Mouse (Mus musculus): ENCODE measurements around the gene Cntnap5a. TPM values are rescaled to one million over a fixed set of nuclear protein-coding genes. Genes with fewer than 3 reads are reported as not detected.
"Not testable (repeated sequence)": the region's sequence is repeated elsewhere in the genome, so short reads cannot be mapped to it uniquely, and the experiment has no call there.

Gene Cntnap5a
- polyA plus RNA-seq, 1 experiment from 2014 or later: 1.6 TPM

GRCm38 (mm10) chr1:116107724-116108058 is 423.1 kb downstream of the Cntnap5a start:
- Histone ChIP-seq H3K4me1 (replicated peaks) (peaks cover 11% of the 10 kb centered on the region), H3K9ac (no peak overlapping the region), H3K9me3 (no peaks in the 10 kb centered on the region), H3K36me3 (no peaks in the 10 kb centered on the region), H3K4me3 (no peak overlapping the region), H3K4me2 (no peak overlapping the region), H3K27ac (replicated peaks) (no peak overlapping the region), H3K27me3 (no peaks in the 10 kb centered on the region)
- peak; percentile 43; the same call in 1 of the 2 replicates for ATAC-seq (ENCODE audit: low read depth)

DNA sequence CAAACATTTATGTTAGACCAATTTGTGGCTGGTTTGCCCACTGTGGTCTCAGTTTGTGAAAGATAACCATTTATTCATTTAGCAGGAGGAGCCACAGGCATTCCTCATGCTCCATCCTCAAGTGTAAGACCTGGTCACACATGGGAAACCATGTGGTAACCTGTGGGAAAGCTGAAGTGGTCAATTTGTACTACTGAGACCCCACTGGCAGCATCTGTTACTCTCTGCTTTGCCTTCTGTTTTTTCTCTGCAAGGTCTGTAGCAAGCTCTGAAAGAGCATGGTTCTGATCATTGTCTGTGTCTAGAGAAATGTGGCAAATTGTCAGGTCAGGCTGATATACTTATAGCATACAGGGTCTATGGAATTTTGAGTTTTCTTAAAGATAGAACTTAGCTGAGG is 423.8 kb downstream of the Cntnap5a start:
- no peak overlapping the region for H3K27ac ChIP-seq (replicated peaks)
- no peak for ATAC-seq (ENCODE audit: low read depth)
- H3K4me3 ChIP-seq: no peak overlapping the region
- no peaks in the 10 kb centered on the region for H3K36me3 ChIP-seq
- H3K4me2 ChIP-seq: no peak overlapping the region
- peaks cover 11% of the 10 kb centered on the region for H3K4me1 ChIP-seq (replicated peaks)
- no peak overlapping the region for H3K9ac ChIP-seq
- H3K9me3 ChIP-seq: no peaks in the 10 kb centered on the region
- H3K27me3 ChIP-seq: no peaks in the 10 kb centered on the region

DNA sequence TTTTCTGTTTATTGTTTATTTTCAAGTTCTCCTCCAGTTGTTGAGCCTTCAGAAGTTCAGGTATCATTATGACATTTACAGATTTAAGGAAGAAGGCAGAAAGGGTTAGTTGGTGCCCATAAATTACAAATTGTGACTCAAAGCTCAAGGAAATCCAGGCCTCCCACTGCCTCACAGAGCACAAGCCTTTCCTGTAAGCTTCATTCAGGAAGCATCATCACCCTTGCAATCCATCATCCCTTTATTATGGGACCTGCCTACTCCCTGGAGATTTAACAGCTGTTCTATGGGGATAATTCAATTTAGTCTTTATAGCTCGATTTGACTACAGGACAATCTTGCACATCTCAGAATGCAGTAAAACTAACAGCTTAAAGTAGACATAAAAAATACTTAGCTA is 441.2 kb downstream of the Cntnap5a start:
- H3K4me2 ChIP-seq: no peak overlapping the region
- no peaks in the 10 kb centered on the region for H3K9me3 ChIP-seq
- no peak overlapping the region for H3K9ac ChIP-seq
- 0 out of 2 replicates have a peak, but pooled peaks cover 3% of the 10 kb centered on the region for H3K4me1 ChIP-seq (replicated peaks)
- H3K27ac ChIP-seq (replicated peaks): no peak overlapping the region
- ATAC-seq (ENCODE audit: low read depth): no peak
- no peaks in the 10 kb centered on the region for H3K36me3 ChIP-seq
- 0% methylated on average over 1 of the region's 1 CpGs for WGBS
- no peaks in the 10 kb centered on the region for H3K27me3 ChIP-seq
- H3K4me3 ChIP-seq: no peak overlapping the region

GRCm38 (mm10) chr1:116127085-116127484 is 442.5 kb downstream of the Cntnap5a start:
- H3K9me3 ChIP-seq: no peaks in the 10 kb centered on the region
- WGBS: 75% methylated on average over 2 of the region's 2 CpGs
- H3K4me2 ChIP-seq: no peak overlapping the region
- no peak for ATAC-seq (ENCODE audit: low read depth)
- no peaks in the 10 kb centered on the region for H3K36me3 ChIP-seq
- no peak overlapping the region for H3K27ac ChIP-seq (replicated peaks)
- H3K9ac ChIP-seq: no peak overlapping the region
- H3K4me3 ChIP-seq: no peak overlapping the region
- H3K27me3 ChIP-seq: no peaks in the 10 kb centered on the region
- H3K4me1 ChIP-seq (replicated peaks): 0 out of 2 replicates have a peak, but pooled peaks cover 3% of the 10 kb centered on the region

- ATAC-seq (ENCODE audit: low read depth): no peak
- no peaks in the 10 kb centered on the region for H3K27me3 ChIP-seq
- 0 out of 2 replicates have a peak, but pooled peaks cover 3% of the 10 kb centered on the region for H3K4me1 ChIP-seq (replicated peaks)
- H3K9me3 ChIP-seq: no peaks in the 10 kb centered on the region
- no peaks in the 10 kb centered on the region for H3K36me3 ChIP-seq
- no peak overlapping the region for H3K27ac ChIP-seq (replicated peaks)
- 40% methylated on average over 1 of the region's 1 CpGs for WGBS
- H3K4me2 ChIP-seq: no peak overlapping the region
- no peak overlapping the region for H3K4me3 ChIP-seq
- H3K9ac ChIP-seq: no peak overlapping the region
These were observed 444.1 kb downstream of the Cntnap5a start for GRCm38 (mm10) chr1:116128450-116129246.

DNA sequence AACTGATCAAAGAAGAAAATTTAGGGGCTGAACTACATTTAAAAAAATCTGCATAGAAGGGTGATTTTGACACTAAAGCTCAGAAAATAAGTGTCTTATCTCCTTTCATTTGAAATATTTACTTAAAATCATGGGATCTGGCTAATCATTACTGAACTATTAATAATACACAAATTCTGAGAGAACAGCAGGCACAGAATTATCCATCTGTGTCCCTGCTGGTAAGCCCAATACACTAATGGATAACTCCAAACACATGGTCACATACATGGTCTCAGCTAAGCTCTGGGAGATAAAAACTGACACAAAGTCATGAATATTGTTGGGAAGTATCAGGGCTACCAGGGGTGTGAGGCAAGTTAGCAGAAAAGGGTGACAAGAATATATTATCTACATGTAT is 447.9 kb downstream of the Cntnap5a start:
- Histone ChIP-seq H3K4me3 (no peak overlapping the region), H3K36me3 (no peaks in the 10 kb centered on the region), H3K9ac (no peak overlapping the region), H3K4me1 (replicated peaks) (no peaks in the 10 kb centered on the region), H3K27me3 (no peaks in the 10 kb centered on the region), H3K4me2 (no peak overlapping the region), H3K9me3 (no peaks in the 10 kb centered on the region), H3K27ac (replicated peaks) (no peak overlapping the region)
- ATAC-seq (ENCODE audit: low read depth): no peak

DNA sequence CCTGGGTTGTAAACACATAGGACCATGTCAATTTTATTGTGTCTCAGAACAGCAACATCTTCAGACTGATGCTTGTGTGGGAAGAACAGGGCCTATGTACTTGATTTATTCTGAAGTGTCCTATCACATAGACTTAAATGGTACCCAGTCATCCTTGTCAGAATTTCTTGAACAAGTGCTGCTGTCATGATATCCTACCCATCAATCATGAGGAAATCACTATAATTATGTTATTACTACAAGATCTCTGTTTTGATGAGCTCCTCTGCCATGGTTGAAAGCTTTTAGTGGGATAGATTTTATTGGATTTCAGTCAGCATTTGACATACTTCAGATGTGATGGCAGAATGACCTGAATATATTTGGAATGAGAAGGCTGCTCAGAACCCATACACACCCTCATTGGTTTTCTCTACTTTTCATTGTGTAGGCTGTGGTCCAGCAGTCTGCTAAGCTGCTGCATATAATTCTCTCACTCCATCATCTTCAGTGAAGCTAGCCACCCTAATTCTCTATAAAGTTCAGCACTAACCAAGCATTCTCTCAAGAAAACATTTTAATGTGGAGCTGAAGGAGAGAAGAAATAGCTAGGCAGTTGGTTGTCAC is 465.3 kb downstream of the Cntnap5a start:
- no peak overlapping the region for H3K4me3 ChIP-seq
- ATAC-seq (ENCODE audit: low read depth): peak; percentile 43; the same call in 1 of the 2 replicates

GRCm38 (mm10) chr1:116184471-116184870 is 499.9 kb downstream of the Cntnap5a start:
- Histone ChIP-seq H3K9me3 (no peaks in the 10 kb centered on the region), H3K4me2 (no peak overlapping the region), H3K4me1 (replicated peaks) (no peaks in the 10 kb centered on the region), H3K27ac (replicated peaks) (no peak overlapping the region), H3K36me3 (no peaks in the 10 kb centered on the region), H3K4me3 (no peak overlapping the region), H3K27me3 (no peaks in the 10 kb centered on the region), H3K9ac (no peak overlapping the region)
- ATAC-seq (ENCODE audit: low read depth): no peak
- 93% methylated on average over 2 of the region's 2 CpGs for WGBS

More for the DNA sequence above, 465.3 kb downstream of the Cntnap5a start:
- Histone ChIP-seq H3K4me2 (no peak overlapping the region), H3K9me3 (no peaks in the 10 kb centered on the region), H3K4me1 (replicated peaks) (no peaks in the 10 kb centered on the region), H3K9ac (no peak overlapping the region), H3K27me3 (no peaks in the 10 kb centered on the region), H3K36me3 (no peaks in the 10 kb centered on the region), H3K27ac (replicated peaks) (no peak overlapping the region)

DNA sequence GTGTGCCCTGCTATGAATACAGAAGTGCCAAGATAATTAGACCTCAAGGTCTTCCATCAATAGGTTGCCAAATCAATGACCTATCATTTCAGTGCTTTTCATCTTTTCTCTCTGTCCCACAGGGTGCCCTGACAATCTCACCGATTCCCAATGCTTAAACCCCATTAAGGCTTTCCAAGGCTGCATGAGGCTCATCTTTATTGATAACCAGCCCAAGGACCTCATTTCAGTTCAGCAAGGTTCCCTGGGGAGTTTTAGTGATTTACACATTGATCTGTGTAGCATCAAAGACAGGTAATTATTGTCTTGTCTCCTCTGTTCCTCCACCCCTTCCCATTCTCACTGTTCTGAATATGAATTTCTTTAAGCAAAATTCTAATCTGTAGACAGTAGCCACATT is 503.6 kb downstream of the Cntnap5a start:
- WGBS: 18% methylated on average over 1 of the region's 1 CpGs
- not testable (repeated sequence) for H3K27ac ChIP-seq (replicated peaks); H3K4me3 ChIP-seq; H3K9ac ChIP-seq; H3K27me3 ChIP-seq; ATAC-seq (ENCODE audit: low read depth); H3K4me1 ChIP-seq (replicated peaks); H3K4me2 ChIP-seq; H3K9me3 ChIP-seq; H3K36me3 ChIP-seq

- ATAC-seq (ENCODE audit: low read depth): no peak
- Histone ChIP-seq H3K27ac (replicated peaks) (no peak overlapping the region), H3K27me3 (no peaks in the 10 kb centered on the region), H3K4me2 (no peak overlapping the region), H3K4me3 (no peak overlapping the region), H3K4me1 (replicated peaks) (no peaks in the 10 kb centered on the region), H3K36me3 (no peaks in the 10 kb centered on the region), H3K9ac (no peak overlapping the region), H3K9me3 (no peaks in the 10 kb centered on the region)
- 95% methylated on average over 2 of the region's 2 CpGs for WGBS
These were observed 507.7 kb downstream of the Cntnap5a start for GRCm38 (mm10) chr1:116192299-116192698.

DNA sequence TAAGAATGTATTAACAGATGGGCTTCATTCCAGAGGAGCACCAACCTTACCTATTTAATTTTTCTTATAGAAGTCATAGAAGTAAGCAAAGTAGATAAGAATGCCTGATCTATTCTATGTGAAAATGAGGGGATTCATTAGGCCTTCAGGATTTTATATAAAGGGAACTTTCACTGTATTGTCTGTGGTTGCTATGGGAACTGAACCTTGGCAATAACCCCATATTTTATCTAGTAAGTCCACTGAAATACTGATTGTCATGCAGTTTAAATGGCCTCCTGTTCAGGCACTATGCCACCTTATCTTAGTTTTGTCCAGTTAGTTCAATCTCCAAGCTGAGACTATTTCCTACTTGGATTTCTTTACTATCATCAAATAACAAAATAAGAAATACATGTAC is 532.3 kb downstream of the Cntnap5a start:
- Histone ChIP-seq H3K9ac (no peak overlapping the region), H3K4me3 (no peak overlapping the region), H3K9me3 (no peaks in the 10 kb centered on the region), H3K27ac (replicated peaks) (no peak overlapping the region), H3K4me2 (no peak overlapping the region), H3K36me3 (no peaks in the 10 kb centered on the region), H3K27me3 (no peaks in the 10 kb centered on the region), H3K4me1 (replicated peaks) (no peaks in the 10 kb centered on the region)
- ATAC-seq (ENCODE audit: low read depth): no peak

- no peak; the same call in 1 of the 2 replicates for ATAC-seq (ENCODE audit: low read depth)
- H3K4me3 ChIP-seq: no peak overlapping the region
- H3K4me2 ChIP-seq: no peak overlapping the region
- no peak overlapping the region for H3K9ac ChIP-seq
- 0 out of 2 replicates have a peak overlapping the region, but pooled peaks have one; percentile 38 for H3K27ac ChIP-seq (replicated peaks)
- 0 out of 2 replicates have a peak, but pooled peaks cover 7% of the 10 kb centered on the region for H3K4me1 ChIP-seq (replicated peaks)
- H3K9me3 ChIP-seq: no peaks in the 10 kb centered on the region
- no peaks in the 10 kb centered on the region for H3K27me3 ChIP-seq
- H3K36me3 ChIP-seq: no peaks in the 10 kb centered on the region
These were observed 556.0 kb downstream of the Cntnap5a start for GRCm38 (mm10) chr1:116240538-116240937.

DNA sequence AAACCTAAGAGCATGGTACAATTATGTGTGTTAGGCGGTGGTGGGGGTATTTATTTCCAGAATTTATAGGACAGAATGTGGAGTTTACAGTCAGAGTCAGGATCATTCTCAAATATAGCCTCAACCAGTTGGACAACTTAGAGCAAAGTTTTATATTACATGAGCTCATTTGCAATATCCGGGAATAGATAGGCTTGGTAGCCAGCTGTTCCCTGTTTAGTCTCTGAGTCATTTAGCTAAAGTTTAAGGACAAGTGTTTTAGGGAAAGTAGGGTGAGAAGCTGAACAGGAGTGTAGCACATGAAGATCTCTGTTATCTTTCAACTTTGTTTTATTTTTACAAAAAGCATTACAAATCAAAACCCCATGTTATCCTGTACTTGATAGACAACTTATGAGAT is 559.3 kb downstream of the Cntnap5a start:
- no peaks in the 10 kb centered on the region for H3K27me3 ChIP-seq
- WGBS: 81% methylated on average over 2 of the region's 2 CpGs
- no peak for ATAC-seq (ENCODE audit: low read depth)
- H3K36me3 ChIP-seq: no peaks in the 10 kb centered on the region
- no peak overlapping the region for H3K27ac ChIP-seq (replicated peaks)
- no peak overlapping the region for H3K9ac ChIP-seq
- H3K9me3 ChIP-seq: no peaks in the 10 kb centered on the region
- no peak overlapping the region for H3K4me2 ChIP-seq
- no peak overlapping the region for H3K4me3 ChIP-seq
- 0 out of 2 replicates have a peak, but pooled peaks cover 7% of the 10 kb centered on the region for H3K4me1 ChIP-seq (replicated peaks)

Data from neural tube, embryonic 13.5 days (tissue).